Mouse (Mus musculus) cerebellum, adult 18-20 months (tissue): ENCODE measurements around the gene Cyfip2.

Experiments
- DNase-seq, 2 experiments: peaks; one replicate each; pipeline ENCODE4 v3.0.0; 2021

The Cyfip2 gene

DNA sequence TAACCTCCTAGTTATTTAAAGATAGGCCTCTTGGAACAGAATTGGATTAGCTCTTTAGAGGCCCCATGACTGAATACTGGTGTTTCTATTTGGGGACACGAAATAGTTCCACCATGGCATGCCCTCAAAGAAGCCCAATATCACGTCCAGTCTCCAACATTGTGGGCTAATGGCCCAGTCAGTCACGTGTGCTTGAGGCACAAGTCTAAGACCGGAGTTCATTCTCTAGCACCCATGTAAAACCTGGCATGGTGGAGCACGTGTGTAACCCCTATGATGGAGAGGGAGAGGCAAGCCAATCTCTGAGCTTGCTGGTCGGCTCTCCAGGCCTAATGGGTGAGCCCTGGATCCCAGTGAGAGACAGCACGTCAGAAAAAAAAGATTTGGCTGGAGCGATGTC lies 36.5 kb downstream of the Cyfip2 start:
- DNase-seq = no peak

DNA sequence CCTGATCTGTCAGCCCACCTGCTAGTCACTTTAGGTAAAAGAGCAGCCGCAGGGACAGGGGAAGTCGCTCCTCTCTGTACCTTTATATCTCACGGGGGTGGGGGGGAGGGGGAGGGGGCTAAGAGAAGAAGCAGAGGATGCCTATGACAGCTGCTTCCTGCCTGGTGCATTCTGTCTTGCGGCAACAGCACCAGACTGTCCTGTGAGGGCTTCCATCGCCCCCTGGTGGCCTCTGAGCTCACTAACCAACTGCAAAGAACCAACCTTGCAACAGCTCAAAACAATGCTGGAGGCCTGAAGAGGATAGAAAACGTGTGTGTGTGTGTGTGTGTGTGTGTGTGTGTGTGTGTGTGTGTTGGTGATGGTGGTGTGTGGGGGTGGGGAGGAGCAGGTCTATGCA lies 37.4 kb downstream of the Cyfip2 start:
- DNase-seq = peak; percentile 85 to 87

DNA sequence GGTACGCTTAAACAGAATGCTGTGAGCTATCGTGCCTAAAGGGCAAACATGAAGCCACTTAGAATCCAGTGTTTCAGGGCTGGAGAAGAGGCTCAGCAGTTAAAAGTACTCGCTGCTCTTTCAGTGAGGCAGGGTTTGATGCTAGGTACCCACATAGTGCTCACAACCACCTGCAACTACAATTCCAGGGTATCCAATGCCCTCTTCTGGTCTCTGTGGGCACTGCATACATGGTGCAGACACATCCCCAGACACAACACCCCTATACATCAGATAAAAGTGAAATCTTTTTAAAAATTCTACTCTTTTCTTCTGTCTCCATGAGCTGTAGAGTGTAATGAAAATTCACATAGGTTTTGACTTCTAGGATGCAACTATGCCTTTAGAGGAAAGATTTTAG lies 38.7 kb downstream of the Cyfip2 start:
- no peak for DNase-seq

DNA sequence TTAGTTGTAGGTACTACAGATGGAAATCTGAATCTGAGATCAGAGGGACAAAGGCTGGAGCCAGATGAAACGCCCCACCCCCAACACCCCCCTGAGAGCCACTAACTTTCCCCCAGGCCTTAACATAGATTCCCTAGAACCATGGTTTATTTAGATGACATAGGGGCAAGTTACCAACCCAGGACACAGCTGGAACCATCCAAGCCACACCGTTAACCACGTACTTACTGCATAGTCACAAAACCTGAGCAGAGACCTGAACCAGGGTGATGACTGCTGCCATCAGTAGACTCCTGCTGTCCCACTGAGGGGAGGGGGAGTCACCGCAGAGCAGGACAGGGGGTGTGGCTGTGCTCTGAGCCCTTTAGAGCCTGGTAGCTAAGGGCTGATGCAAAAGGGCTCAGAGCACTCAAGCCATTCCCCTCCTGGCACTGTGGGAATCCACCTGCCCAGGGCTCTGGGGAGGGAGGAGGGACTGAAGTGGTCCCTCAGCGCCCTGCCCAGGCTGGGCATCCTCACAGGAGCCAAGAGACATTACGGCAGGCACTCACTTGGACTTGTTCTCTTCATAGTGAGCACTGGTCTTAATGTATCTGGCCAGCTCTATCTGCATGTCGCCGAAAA lies 40.5 kb downstream of the Cyfip2 start:
- DNase-seq = no peak

DNA sequence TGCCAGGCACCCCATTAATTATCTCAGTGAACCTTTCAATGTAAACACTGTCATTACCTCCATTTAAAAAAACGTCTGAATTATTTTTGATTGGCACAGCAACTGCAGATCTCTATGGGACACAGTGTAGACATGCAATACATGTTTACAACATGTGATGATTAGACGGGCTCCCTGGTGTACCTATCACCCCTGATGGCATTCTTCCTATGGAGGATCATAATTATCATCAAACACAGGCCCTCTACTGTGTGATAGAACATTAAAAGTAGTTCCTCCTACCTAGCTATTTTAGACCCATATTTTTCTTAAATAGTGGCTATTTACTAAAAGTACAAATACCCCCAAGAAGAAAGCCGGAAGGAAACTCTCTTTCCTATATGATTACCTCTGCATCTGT lies 42.8 kb downstream of the Cyfip2 start:
- no peak for DNase-seq

DNA sequence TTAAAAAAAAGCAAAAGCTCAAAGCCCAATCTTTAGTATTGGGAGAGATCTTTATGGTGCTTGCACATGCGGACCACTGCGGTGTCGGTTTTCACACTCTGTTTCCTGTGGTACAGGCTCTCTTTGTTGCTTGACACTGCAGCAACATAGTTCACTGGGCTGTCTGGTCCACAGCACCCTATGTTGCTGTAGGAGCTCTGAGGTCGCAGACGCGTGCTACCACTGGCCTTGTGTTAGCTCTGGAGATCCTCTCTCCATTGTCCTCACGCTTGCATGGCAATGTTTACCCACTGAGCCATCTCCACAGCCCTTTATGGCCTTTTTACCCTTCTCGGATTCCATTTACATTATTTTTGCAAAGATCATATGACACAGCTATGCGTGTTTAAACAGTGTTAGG lies 43.3 kb downstream of the Cyfip2 start:
- no peak for DNase-seq

DNA sequence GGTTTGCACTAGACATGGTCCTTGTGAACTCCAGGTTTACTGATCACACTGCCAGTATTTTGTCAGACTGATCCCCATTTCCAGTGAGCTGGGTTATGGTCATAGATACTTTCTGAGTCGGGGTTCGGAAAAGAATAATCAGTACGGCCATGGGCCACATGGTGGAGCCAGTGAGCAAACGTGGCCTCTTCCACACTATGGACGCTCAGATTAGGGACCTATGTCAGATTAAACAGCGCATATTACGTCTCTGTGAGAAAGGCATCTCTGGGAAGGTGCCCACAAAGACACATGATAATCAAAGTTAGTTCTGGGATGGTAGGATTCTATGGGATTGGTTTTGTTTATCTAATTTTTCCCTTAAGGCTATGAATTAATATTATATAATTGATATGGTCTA lies 43.7 kb downstream of the Cyfip2 start:
- peak; percentile 69 to 83 for DNase-seq

DNA sequence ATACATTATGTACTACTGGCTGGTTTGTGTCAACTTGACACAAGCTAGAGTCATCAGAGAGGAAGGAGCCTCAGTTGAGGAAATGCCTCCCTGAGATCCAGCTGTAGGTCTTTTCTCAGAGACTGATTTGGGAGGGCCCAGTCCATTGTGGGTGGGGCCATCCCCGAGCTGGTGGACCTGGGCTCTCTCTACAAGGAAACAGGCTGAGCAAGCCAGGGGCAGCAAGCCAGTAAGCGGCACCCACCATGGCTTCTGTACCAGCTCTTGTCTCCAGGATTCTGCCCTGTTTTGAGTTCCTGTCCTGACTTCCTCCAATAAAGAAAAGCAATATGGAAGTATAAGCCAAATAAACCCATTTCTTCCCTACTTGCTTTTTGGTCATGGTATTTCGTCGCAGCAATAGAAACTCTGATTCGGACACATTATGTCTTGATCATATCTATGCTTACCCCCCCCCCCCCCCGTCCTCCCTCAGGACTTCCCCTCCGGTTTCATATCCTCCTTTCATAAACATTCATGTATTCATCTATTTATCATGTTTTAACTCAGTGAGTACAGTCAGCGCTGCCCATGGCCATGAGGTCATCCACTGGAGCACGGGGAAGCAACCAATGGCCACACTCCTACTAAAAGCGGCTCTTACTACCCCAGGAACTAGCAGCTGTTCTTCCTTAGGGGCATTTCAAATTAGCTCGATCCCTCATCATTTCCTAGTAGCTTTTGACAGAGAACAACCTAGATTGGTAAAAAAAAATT lies 47.5 kb downstream of the Cyfip2 start:
- no peak for DNase-seq

DNA sequence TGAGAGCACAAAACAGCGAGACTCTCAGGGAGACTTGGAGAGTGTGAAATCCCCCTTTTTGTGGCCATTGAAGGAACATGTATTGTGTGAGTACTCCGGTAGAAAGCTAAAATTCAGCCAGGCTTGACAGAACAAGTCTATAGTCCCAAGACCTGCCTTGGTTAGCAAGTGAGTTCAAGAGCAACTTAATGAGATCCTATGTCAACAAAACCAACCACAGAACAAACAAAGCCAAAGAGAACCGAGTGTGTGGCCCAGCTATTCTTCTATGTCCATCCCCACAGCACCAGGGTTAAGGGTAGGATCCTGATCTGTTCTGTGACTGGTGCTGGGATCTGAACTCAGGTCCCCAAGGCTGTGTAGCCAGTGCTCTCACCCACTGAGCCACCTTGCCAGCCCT lies 48.1 kb downstream of the Cyfip2 start:
- no peak for DNase-seq

DNA sequence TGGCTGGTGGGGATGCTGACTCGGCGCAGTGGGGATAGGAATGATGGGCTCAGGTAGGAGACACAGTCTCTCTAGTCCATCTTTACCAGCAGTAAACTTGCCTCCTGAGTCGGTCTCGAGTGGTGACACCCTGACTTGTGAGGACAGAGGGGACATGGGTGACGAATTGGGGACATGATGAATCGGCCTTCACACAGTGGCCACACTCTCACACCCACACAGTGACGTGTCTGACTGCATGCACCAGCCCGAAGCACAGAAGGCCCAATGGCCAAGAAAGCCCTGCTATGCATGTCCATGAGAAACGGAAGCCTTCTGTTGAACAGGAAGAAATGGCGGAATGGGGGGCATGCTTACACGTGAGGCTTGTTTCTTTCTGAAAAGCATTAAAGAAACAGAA lies 49.4 kb downstream of the Cyfip2 start:
- no peak for DNase-seq

DNA sequence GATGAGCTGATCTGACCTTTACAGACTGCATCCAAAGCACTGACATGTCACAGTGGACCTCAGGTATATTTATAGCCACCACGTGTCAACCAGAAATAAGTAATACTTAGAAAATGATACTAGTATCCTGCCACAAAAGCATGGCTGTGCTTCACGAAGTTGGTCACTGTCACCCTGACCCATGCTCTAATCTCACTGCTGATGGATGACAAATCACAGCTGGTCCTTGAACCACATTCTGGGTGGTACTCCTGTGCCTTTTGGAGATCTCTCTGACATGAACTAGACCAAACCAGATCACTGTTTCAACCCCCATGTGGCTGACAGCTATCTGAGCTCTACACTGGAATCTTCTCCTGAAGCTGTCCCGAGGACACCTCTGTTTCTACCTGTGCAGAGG lies 49.8 kb downstream of the Cyfip2 start:
- DNase-seq = no peak

DNA sequence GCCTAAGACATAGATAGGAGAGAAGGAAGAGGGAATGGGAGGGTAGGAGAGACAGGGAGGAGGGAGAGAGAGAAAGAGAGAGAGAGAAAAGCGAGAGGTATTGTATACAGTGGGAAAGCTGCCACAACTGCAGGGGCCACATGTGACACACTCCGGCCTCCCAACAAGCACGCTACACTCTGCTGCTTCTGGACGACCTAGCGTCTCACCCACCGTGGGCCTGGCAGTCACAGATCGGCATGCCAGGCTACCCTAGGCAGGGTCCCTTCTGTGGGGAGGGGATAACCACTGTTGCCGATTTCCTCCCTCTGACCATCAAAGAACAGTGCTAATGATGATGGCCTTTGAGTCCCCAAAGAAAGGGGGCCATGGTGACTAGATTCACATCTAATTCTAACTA lies 53.9 kb downstream of the Cyfip2 start:
- DNase-seq = no peak

DNA sequence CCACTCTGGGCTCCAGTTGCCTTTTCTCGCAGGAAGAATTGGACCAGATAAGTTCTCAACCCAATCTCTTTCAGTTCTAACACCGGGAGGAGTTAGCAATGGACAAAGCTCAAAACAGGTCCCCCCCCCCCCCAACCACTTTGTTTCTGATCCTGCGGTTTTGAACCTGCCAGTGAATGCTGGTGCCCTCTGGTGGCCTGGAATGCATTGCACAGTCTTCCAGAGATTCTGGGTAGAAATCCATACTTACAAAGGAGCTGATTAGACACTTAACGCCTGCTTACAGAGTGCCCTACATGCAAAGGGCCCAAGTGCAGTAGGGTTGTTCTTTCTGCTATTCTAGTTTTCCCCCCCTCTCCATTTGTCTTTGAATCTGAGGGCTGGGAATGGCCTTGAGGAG lies 54.5 kb downstream of the Cyfip2 start:
- DNase-seq = peak; percentile 37 to 47

DNA sequence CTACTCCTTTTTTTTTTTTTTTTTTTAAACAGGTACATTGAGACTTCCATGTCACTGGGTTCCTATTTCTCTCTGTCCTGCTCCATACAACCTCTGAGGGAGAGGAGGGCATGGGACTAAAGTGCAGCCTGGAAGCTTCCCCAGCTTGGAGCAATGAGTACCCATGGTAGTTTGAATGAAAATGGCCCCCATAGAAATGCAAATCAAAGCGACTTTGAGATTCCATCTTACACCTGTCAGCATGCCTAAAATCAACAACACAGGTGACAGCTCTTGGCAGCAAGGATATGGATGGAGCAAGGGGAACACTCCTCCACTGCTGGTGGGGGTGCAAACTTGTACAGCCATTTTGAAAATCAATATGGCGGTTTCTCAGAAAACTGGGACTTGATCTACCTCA lies 57.4 kb downstream of the Cyfip2 start:
- DNase-seq = no peak

DNA sequence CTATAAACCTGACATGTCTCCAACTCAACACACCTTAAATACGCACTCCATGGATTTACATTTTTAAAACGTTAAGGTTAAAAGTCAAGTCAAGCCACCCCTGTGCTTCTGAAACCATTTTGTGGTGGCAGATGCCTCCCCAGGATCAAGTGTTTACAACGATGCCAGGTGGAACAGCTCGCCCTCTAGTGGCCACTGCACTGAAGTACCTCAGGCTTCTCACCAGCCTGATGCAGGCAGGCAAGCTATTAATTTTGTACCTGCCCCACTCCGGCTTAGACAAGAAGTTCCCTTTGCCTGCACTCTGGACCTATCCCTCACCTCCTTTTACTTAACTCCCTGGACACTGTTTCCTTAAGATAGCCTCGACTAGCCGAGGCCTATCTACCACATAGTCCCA lies 60.7 kb downstream of the Cyfip2 start:
- DNase-seq = peak; percentile 77 to 80

DNA sequence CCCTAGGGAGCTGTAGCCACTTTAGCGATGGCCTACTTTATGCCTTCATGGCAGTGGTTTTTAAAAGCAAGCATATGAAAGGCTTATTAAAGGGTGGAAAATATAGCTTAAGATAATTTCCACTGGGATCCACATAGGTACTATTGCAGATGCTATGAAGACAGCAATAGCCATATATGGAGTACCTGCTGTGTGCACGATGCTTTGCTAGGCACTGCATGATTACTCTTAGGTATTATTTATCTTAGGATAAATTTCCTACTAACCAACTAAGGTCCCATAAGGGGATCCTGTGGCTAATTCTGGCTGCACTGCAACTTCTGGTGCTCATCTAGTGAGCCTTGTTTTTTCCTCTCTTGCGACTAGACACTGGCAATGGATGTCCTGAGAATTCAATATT lies 64.3 kb downstream of the Cyfip2 start:
- DNase-seq = no peak

DNA sequence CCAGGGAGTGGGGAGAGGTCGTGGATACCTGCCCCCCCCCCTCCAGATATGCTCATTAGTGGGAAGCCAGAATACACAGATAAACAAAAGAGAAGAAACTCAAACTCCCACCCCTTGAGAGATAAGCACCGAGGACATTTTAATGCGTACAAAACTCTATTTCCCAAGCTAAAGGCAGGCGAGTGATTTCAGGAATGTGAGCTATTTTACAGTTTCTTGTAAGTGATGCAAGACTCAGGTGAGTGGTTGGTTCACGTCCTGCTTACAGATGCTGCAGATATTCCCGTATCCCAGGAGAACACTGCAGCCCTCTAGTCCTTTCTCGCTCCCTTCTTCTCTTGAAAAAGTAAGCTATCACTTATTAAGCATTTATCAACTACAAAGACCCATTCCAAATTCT lies 66.3 kb downstream of the Cyfip2 start:
- DNase-seq = no peak

DNA sequence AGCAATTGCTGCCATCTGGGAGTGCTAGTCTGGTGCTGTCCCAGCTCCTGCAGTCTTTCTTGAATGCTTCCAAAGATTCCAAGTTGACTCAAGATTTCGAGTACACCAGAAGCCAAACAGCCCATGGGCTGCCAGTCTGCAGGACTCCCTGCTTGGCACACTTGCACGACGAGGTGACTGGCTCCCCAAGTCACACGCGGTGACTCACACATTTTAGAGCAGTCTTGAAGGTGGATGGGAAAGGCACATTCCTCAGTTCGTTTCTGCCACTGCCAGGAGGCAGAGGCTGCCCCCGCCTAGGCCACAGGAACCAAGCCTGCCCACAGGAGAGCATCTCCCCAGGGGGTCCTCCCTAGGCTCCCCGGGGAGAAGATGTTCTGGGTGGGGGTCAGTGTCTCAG lies 66.7 kb downstream of the Cyfip2 start:
- DNase-seq = no peak

DNA sequence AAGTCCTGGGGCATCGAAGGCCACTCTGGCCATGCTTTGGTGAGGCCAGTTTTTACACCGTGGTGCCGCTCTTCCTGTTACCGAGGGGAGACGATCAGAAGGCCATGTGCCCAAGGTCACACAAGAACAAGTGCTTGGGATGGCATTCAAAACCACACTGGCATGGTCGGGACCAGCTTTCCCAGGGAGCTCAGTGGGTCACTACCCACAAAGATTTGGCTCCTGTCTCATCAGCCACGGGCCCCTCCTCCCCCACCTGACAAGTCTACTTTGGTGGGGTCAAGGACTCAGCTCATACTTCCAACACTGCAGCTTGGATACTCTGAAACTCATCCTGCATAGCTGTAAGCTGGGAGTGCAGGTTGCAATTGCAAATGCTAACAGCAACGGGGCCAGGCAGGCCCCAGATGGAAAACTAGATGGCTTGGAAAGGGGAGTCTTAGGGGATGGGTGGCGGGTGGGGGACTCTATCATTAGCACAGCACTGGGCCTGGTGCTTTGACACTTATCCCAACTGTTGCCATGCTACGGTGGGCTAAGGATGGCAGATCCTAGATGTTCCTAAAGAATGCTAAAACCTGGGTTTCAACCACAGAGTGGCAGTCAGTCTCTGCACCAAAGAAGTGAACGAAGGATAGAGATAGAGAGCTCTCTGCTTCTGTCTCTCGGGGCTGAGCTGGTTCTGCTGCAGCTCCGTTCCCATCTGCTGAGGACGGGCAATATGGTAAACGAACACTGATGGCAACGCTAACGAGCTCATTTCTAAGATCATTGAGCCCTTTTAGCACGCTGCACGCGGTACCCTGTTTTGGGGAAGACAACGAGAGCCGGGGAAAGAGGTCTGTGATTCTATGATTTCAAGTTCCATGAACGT lies 67.7 kb downstream of the Cyfip2 start:
- no peak for DNase-seq

DNA sequence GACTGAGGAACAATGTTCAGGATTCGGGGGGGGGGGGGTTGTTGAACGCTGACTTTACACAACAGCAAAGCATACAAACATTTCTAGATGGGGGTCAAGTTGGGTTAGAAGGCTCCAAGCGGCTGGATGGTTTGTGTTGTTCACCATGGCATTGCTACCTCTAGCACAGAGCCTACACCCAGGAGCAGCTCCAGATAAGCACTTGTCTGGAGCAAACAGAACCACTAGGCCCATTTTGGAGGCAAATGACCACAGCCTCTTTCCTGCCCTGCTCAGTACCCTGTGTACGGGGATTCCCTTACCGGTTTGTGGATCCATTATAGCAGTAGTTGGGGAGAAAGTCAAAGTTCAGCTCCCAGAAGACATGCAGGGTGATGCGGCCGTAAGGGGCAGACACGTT lies 70.7 kb downstream of the Cyfip2 start:
- no peak for DNase-seq

DNA sequence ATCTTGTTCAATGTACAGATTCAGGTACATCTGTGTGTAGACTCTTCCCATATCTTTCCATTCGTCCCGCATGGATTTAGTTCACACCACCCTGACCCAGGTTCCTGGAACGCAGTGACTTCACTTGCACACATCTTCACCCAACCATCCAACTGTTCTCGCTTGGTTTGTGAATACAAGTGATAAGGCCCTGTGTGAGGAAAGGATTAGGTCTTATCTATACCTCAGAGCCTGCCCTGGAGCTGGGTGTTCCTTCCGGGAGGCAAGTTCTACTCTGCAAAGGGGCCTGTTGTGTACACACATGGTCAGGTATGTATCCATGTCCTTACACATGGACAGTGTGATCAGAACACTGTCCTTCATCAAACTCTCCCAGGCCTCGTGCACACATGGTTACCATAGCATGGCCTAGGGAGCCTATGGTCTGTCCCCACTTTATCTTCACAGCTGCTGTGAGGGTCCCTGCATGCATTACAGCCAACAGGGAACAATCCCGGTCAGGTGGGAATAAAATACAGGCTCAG lies 71.4 kb downstream of the Cyfip2 start:
- no peak for DNase-seq

DNA sequence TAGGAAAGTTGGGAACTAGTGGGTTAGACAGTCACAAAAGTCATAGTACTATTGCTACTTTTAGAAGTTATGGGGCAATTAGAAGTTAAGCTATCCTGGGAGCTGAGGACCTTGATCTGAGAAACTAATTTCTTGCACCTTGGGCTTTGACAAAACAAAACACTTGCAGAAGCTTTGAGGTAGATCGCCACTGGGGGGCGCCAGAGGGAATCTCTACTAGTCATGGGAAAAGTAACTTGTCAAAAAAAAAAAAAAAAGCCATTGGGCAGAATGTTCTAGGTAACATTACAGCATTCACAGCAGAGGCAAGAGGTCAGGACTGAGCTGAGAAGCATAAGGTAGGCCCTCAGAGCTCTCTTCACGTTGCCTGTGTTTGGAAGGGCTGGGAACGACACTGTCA lies 75.7 kb downstream of the Cyfip2 start:
- DNase-seq = peak; percentile 73 to 80

DNA sequence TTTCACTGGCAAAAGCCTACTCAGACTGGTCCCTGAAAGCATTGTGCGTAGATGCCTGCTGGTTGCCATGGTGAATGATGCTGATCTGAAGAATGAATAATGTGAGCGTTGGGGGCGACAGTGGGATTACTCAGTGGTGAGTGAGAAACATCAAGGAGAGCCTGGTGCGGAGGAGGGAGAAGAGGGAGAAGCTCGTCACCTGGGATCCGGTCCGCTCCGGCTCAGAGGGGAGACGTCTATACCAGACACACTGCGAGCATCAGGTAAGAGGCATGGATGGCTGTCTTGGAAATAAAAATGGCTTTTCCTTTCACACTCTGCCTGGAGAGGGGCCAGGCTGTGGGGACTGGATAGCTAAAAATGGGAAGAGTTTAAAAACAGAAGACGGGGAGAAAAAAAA lies 77.3 kb downstream of the Cyfip2 start, which contains the start of gene Fndc9:
Gene Fndc9 (plus strand): TSS at position 198 of the 400 bp plus-strand sequence.
- no peak for DNase-seq

DNA sequence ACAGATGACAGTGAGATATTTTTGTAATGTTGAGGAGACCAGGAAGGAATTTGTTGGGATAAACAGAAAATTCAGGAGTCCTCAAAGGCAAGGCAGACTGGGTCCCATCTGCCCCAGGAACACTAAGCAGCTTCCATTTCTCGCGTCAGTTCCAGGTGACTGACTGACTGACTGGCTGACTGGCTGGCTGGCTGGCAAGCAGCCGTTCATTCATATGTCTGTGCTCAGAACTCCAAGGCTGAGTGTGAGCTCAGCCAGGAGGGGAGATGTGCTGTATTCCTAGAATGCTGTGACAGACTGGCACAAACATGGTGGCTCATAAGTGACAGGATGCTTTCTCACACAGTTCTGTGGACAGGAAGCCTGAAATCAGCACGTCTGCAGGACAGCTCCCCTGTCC lies 78.7 kb downstream of the Cyfip2 start:
- no peak for DNase-seq
